Mouse (Mus musculus): ENCODE measurements around the gene Zfp579. TPM values are rescaled to one million over a fixed set of nuclear protein-coding genes. Genes with fewer than 3 reads are reported as not detected.
A peak's percentile ranks its signal among the peaks of the same experiment; 100 is the strongest.
"Not testable (repeated sequence)": the region's sequence is repeated elsewhere in the genome, so short reads cannot be mapped to it uniquely, and the experiment has no call there.

Zfp579 gene
- polyA plus RNA-seq, 1 experiment: 15.6 TPM

- Histone ChIP-seq H3K4me1 (ENCODE audit: control insufficient read depth, insufficient read depth, low read length) (no peaks in the 10 kb centered on the region), H3K27ac (ENCODE audit: insufficient read depth, low read length) (no peak overlapping the region), H3K4me3 (ENCODE audit: insufficient read depth, low read length) (no peak overlapping the region)
- TF ChIP-seq CTCF (IDR thresholded peaks at IDR 0.05; ENCODE audit: borderline replicate concordance, insufficient read depth, low read length) (no peak), POLR2A (IDR thresholded peaks at IDR 0.05; ENCODE audit: low read depth, low read length) (no peak)
Observed at GRCm38 (mm10) chr7:5031496-5031895, 35.5 kb upstream of the Zfp579 start.

GRCm38 (mm10) chr7:5030554-5031275, 34.8 kb upstream of the Zfp579 start:
- Histone ChIP-seq H3K27ac (ENCODE audit: insufficient read depth, low read length) (no peak overlapping the region), H3K4me1 (ENCODE audit: control insufficient read depth, insufficient read depth, low read length) (no peaks in the 10 kb centered on the region), H3K4me3 (ENCODE audit: insufficient read depth, low read length) (no peak overlapping the region)
- TF ChIP-seq POLR2A (IDR thresholded peaks at IDR 0.05; ENCODE audit: low read depth, low read length) (no peak), CTCF (IDR thresholded peaks at IDR 0.05; ENCODE audit: borderline replicate concordance, insufficient read depth, low read length) (no peak)

- TF ChIP-seq POLR2A (IDR thresholded peaks at IDR 0.05; ENCODE audit: low read depth, low read length) (no peak), CTCF (IDR thresholded peaks at IDR 0.05; ENCODE audit: borderline replicate concordance, insufficient read depth, low read length) (no peak)
- no peak overlapping the region for H3K27ac ChIP-seq (ENCODE audit: insufficient read depth, low read length)
- no peak overlapping the region for H3K4me3 ChIP-seq (ENCODE audit: insufficient read depth, low read length)
Observed at GRCm38 (mm10) chr7:5029946-5030345, 34.0 kb upstream of the Zfp579 start.

GRCm38 (mm10) chr7:5029543-5029942, 33.6 kb upstream of the Zfp579 start:
- H3K4me3 ChIP-seq (ENCODE audit: insufficient read depth, low read length): no peak overlapping the region
- H3K4me1 ChIP-seq (ENCODE audit: control insufficient read depth, insufficient read depth, low read length): no peaks in the 10 kb centered on the region
- TF ChIP-seq POLR2A (IDR thresholded peaks at IDR 0.05; ENCODE audit: low read depth, low read length) (no peak), CTCF (IDR thresholded peaks at IDR 0.05; ENCODE audit: borderline replicate concordance, insufficient read depth, low read length) (no peak)
- no peak overlapping the region for H3K27ac ChIP-seq (ENCODE audit: insufficient read depth, low read length)

More at GRCm38 (mm10) chr7:5029946-5030345, 34.0 kb upstream of the Zfp579 start:
- H3K4me1 ChIP-seq (ENCODE audit: control insufficient read depth, insufficient read depth, low read length): no peaks in the 10 kb centered on the region

GRCm38 (mm10) chr7:5021197-5021596, 25.2 kb upstream of the Zfp579 start:
- peak overlapping the region; percentile 94 for H3K4me3 ChIP-seq (ENCODE audit: insufficient read depth, low read length)
- no peak for TF ChIP-seq CTCF (IDR thresholded peaks at IDR 0.05; ENCODE audit: borderline replicate concordance, insufficient read depth, low read length)
- TF ChIP-seq POLR2A (IDR thresholded peaks at IDR 0.05; ENCODE audit: low read depth, low read length): no peak
- peaks cover 2% of the 10 kb centered on the region; the same call in 1 of the 2 replicates for H3K4me1 ChIP-seq (ENCODE audit: control insufficient read depth, insufficient read depth, low read length)
- H3K27ac ChIP-seq (ENCODE audit: insufficient read depth, low read length): no peak overlapping the region; the same call in 1 of the 2 replicates

GRCm38 (mm10) chr7:5020685-5021084, 24.7 kb upstream of the Zfp579 start:
- H3K4me3 ChIP-seq (ENCODE audit: insufficient read depth, low read length): peak overlapping the region; percentile 94
- TF ChIP-seq POLR2A (IDR thresholded peaks at IDR 0.05; ENCODE audit: low read depth, low read length) (no peak; the same call in 1 of the 2 replicates), CTCF (IDR thresholded peaks at IDR 0.05; ENCODE audit: borderline replicate concordance, insufficient read depth, low read length) (no peak)
- peak overlapping the region; percentile 95 for H3K27ac ChIP-seq (ENCODE audit: insufficient read depth, low read length)
- peaks cover 2% of the 10 kb centered on the region; the same call in 1 of the 2 replicates for H3K4me1 ChIP-seq (ENCODE audit: control insufficient read depth, insufficient read depth, low read length)

- TF ChIP-seq POLR2A (IDR thresholded peaks at IDR 0.05; ENCODE audit: low read depth, low read length) (peak; percentile 63), CTCF (IDR thresholded peaks at IDR 0.05; ENCODE audit: borderline replicate concordance, insufficient read depth, low read length) (no peak)
- Histone ChIP-seq H3K4me3 (ENCODE audit: insufficient read depth, low read length) (peak within 1 kb of the TSS; percentile 94), H3K27ac (ENCODE audit: insufficient read depth, low read length) (peak within 1 kb of the TSS; percentile 97), H3K4me1 (ENCODE audit: control insufficient read depth, insufficient read depth, low read length) (peaks cover 2% of the 10 kb centered on the region; the same call in 1 of the 2 replicates)
Observed at GRCm38 (mm10) chr7:5020000-5020681, 24.2 kb upstream of the Zfp579 start, which contains the start of the genes Zfp865 and Ccdc106. Gene Zfp865, plus strand, starts transcription at chr7:5020376. Gene Ccdc106, plus strand, starts transcription at chr7:5020553.

GRCm38 (mm10) chr7:5019576-5019975, 23.6 kb upstream of the Zfp579 start:
- peak overlapping the region; percentile 97 for H3K27ac ChIP-seq (ENCODE audit: insufficient read depth, low read length)
- not testable (repeated sequence) for H3K4me1 ChIP-seq (ENCODE audit: control insufficient read depth, insufficient read depth, low read length)
- H3K4me3 ChIP-seq (ENCODE audit: insufficient read depth, low read length): peak overlapping the region; percentile 38

GRCm38 (mm10) chr7:5017931-5018330, 22.0 kb upstream of the Zfp579 start:
- Histone ChIP-seq H3K27ac (ENCODE audit: insufficient read depth, low read length) (peak overlapping the region; percentile 97; the same call in 1 of the 2 replicates), H3K4me3 (ENCODE audit: insufficient read depth, low read length) (no peak overlapping the region), H3K4me1 (ENCODE audit: control insufficient read depth, insufficient read depth, low read length) (peaks cover 2% of the 10 kb centered on the region; the same call in 1 of the 2 replicates)
- no peak for TF ChIP-seq POLR2A (IDR thresholded peaks at IDR 0.05; ENCODE audit: low read depth, low read length)
- no peak for TF ChIP-seq CTCF (IDR thresholded peaks at IDR 0.05; ENCODE audit: borderline replicate concordance, insufficient read depth, low read length)

- TF ChIP-seq POLR2A (IDR thresholded peaks at IDR 0.05; ENCODE audit: low read depth, low read length): no peak
- TF ChIP-seq CTCF (IDR thresholded peaks at IDR 0.05; ENCODE audit: borderline replicate concordance, insufficient read depth, low read length): no peak
- peaks cover 2% of the 10 kb centered on the region; the same call in 1 of the 2 replicates for H3K4me1 ChIP-seq (ENCODE audit: control insufficient read depth, insufficient read depth, low read length)
- H3K27ac ChIP-seq (ENCODE audit: insufficient read depth, low read length): no peak overlapping the region
Observed at GRCm38 (mm10) chr7:5017352-5017751, 21.4 kb upstream of the Zfp579 start.

More at GRCm38 (mm10) chr7:5017352-5017751, 21.4 kb upstream of the Zfp579 start:
- H3K4me3 ChIP-seq (ENCODE audit: insufficient read depth, low read length): no peak overlapping the region
